ENCODE assay signal across 7 mouse cellular contexts in genomic region chr15:97667437-97667836, GRCm38 (mm10). TPM values are rescaled to one million over a fixed set of nuclear protein-coding genes. Genes with fewer than 3 reads are reported as not detected.
A peak's percentile ranks its signal among the peaks of the same experiment; 100 is the strongest.
DNase-seq lines count a peak whose midpoint lies in the region; ATAC-seq and TF ChIP-seq lines count a peak whose summit lies in the region.

No protein-coding gene starts in this region.

- peak; percentile 93 to 94 for TF ChIP-seq CTCF in CH12.LX (conservative IDR thresholded peaks at IDR 0.05 in 1 of 2, IDR thresholded peaks at IDR 0.05 in 1 of 2; ENCODE audit: low read depth in 2 of 2, low read length in 2 of 2)
- peak; percentile 65 for TF ChIP-seq CTCF in cortical plate, adult 2 months (IDR thresholded peaks at IDR 0.05; ENCODE audit: extremely low read depth, insufficient read depth, low read length)

- in situ Hi-C loops in CH12.LX (cut with MboI; ENCODE audit: low pct_ligation_motif_present, low pct_unique_long_range_greater_than_20kb, low sequenced_read_pairs) = loop anchor here (5.0 to 25.0 kb wide), 4 partner anchors 50 to 1270 kb away; partner anchors contain the start of gene Tuba1b

- no peaks in the 10 kb centered on the region for H3K79me2 ChIP-seq in CH12.LX (replicated peaks; ENCODE audit: control insufficient read depth, extremely low read depth, insufficient read depth, poor library complexity, severe bottlenecking)

- H3K4me2 ChIP-seq in CH12.LX (ENCODE audit: insufficient read depth, low read depth, poor library complexity, severe bottlenecking) = peak overlapping the region; percentile 52

- ATAC-seq in activated CD4-positive, CD25-positive, alpha-beta regulatory T cell, adult 4 months = peak; percentile 32
- ATAC-seq in megakaryocyte progenitor cell, adult 5-6 weeks (replicated peaks; ENCODE audit: poor library complexity) = peak; percentile 40

- peak overlapping the region in 2 of 3 experiments; percentile 10 to 29 for H3K4me3 ChIP-seq in CH12.LX (replicated peaks in 1 of 3; ENCODE audit: low read depth in 2 of 3, low read length in 2 of 3, poor library complexity in 1 of 3)
- H3K4me3 ChIP-seq in cortical plate, adult 2 months (ENCODE audit: insufficient read depth, low read length) = no peak overlapping the region

- H3K27ac ChIP-seq in CH12.LX (ENCODE audit: insufficient read depth, low read depth) = peak overlapping the region; percentile 3; the same call in 1 of the 2 replicates
- H3K27ac ChIP-seq in cortical plate, adult 2 months (ENCODE audit: insufficient read depth, low read length) = no peak overlapping the region

- intact Hi-C loops in heart, postnatal 10 days (cut with DNase I) = loop anchor here (2.0 kb wide), 2 partner anchors 109 to 183 kb away; no protein-coding TSS in a partner anchor

- no peak for TF ChIP-seq EP300 in CH12.LX (IDR thresholded peaks at IDR 0.05; ENCODE audit: low read length)

- peak; percentile 38; the same call in 1 of the 2 replicates for TF ChIP-seq POLR2A in CH12.LX (IDR thresholded peaks at IDR 0.05; ENCODE audit: low read depth, low read length)
- no peak for TF ChIP-seq POLR2A in cortical plate, adult 2 months (IDR thresholded peaks at IDR 0.05; ENCODE audit: extremely low read depth, insufficient read depth, low read length)

- peak; percentile 88 for DNase-seq in CH12.LX (ENCODE audit: extremely low read depth)
- DNase-seq in heart, postnatal 10 days = peak; percentile 72 to 82
- peak; percentile 37 for DNase-seq in left cerebral cortex, adult 11 months (ENCODE audit: low spot score)
- peak; percentile 40 for DNase-seq in right cerebral cortex, postnatal 25 days

- H3K27me3 ChIP-seq in CH12.LX (replicated peaks) = no peaks in the 10 kb centered on the region

- H3K4me1 ChIP-seq in CH12.LX (ENCODE audit: control insufficient read depth in 1 of 2, insufficient read depth in 2 of 2) = peaks cover 7 to 26% of the 10 kb centered on the region in 2 experiments; a peak in 3 of 4 replicates
- no peaks in the 10 kb centered on the region for H3K4me1 ChIP-seq in cortical plate, adult 2 months (ENCODE audit: control insufficient read depth, insufficient read depth, low read length)

- H3K36me3 ChIP-seq in CH12.LX (replicated peaks in 1 of 2; ENCODE audit: control insufficient read depth in 1 of 2, insufficient read depth in 1 of 2, low read length in 1 of 2) = peaks cover 3 to 13% of the 10 kb centered on the region in 2 experiments

- dilution Hi-C loops in CH12.LX (cut with MboI; ENCODE audit: extremely low pct_ligation_motif_present, extremely low pct_unique_long_range_greater_than_20kb, low sequenced_read_pairs) = no loop called here

- no peaks in the 10 kb centered on the region for H3K9me3 ChIP-seq in CH12.LX (replicated peaks; ENCODE audit: low read length)

- TF ChIP-seq RAD21 in CH12.LX (IDR thresholded peaks at IDR 0.05; ENCODE audit: low read depth, low read length) = peak; percentile 83

- H3K9ac ChIP-seq in CH12.LX (ENCODE audit: insufficient read depth, low read depth) = peak overlapping the region; percentile 31; the same call in 1 of the 2 replicates

TF ChIP-seq in CH12.LX, 34 proteins besides CTCF, POLR2A, EP300 and RAD21:
- TF ChIP-seq JUND (conservative IDR thresholded peaks at IDR 0.05; ENCODE audit: low read depth, low read length) = 0 out of 2 replicates have a peak, but pooled peaks have one; percentile 14
- TF ChIP-seq ETS1 (conservative IDR thresholded peaks at IDR 0.05; ENCODE audit: low read depth, low read length) = no peak
- peak; percentile 69; the same call in 1 of the 2 replicates for TF ChIP-seq TBP (conservative IDR thresholded peaks at IDR 0.05; ENCODE audit: low read depth, low read length)
- no peak for TF ChIP-seq USF2 (conservative IDR thresholded peaks at IDR 0.05; ENCODE audit: low read depth, low read length)
- TF ChIP-seq HCFC1 (IDR thresholded peaks at IDR 0.05; ENCODE audit: low read depth, low read length) = peak; percentile 41
- peak; percentile 40; the same call in 1 of the 2 replicates for TF ChIP-seq NELFE (IDR thresholded peaks at IDR 0.05; ENCODE audit: low read depth, low read length)
- no peak for TF ChIP-seq MEF2A (IDR thresholded peaks at IDR 0.05; ENCODE audit: borderline replicate concordance, low read depth, low read length)
- TF ChIP-seq TCF12 (IDR thresholded peaks at IDR 0.05; ENCODE audit: low read depth, low read length) = peak; percentile 21; the same call in 1 of the 2 replicates
- TF ChIP-seq ZMIZ1 (IDR thresholded peaks at IDR 0.05; ENCODE audit: low read depth, low read length) = no peak
- TF ChIP-seq ZC3H11A (IDR thresholded peaks at IDR 0.05; ENCODE audit: low read depth, low read length) = peak; percentile 17; the same call in 1 of the 2 replicates
- TF ChIP-seq MAX (IDR thresholded peaks at IDR 0.05; ENCODE audit: low read length) = no peak
- TF ChIP-seq CHD2 (IDR thresholded peaks at IDR 0.05; ENCODE audit: low read length) = no peak
- TF ChIP-seq KAT2A (IDR thresholded peaks at IDR 0.05; ENCODE audit: insufficient replicate concordance, low read length) = no peak
- TF ChIP-seq SIN3A (IDR thresholded peaks at IDR 0.05; ENCODE audit: low read length) = peak; percentile 79; the same call in 1 of the 2 replicates
- 0 out of 2 replicates have a peak, but pooled peaks have one; percentile 38 for TF ChIP-seq IRF4 (IDR thresholded peaks at IDR 0.05; ENCODE audit: low read depth, low read length)
- no peak for TF ChIP-seq ELF1 (IDR thresholded peaks at IDR 0.05; ENCODE audit: low read depth, low read length)
- peak; percentile 47; the same call in 1 of the 2 replicates for TF ChIP-seq MXI1 (IDR thresholded peaks at IDR 0.05; ENCODE audit: low read depth, low read length)
- TF ChIP-seq SMC3 (IDR thresholded peaks at IDR 0.05; ENCODE audit: low read depth, low read length) = peak; percentile 79
- no peak for TF ChIP-seq MAFK (IDR thresholded peaks at IDR 0.05; ENCODE audit: insufficient replicate concordance, low read length)
- no peak for TF ChIP-seq BHLHE40 (IDR thresholded peaks at IDR 0.05; ENCODE audit: low read depth, low read length)

RNA-seq across cellular contexts. Expression of gene Rpap3, which starts 38.2 kb away (rescaled TPM):
- total RNA-seq in CH12.LX (2012; rRNA removed) = 43.1 and 51.8 TPM in 2 replicates
- total RNA-seq in CH12.LX (2014; rRNA removed) = 73.7 and 88.8 TPM in 2 replicates
- 69.1 and 83.7 TPM in 2 replicates for polyA plus RNA-seq in CH12.LX (2012; ENCODE audit: insufficient read length, low read depth)
- 10 to 100 TPM; 23.4 to 30.7 TPM for polyA plus RNA-seq in activated CD4-positive, CD25-positive, alpha-beta regulatory T cell, adult 4 months (2017; shearing (Covaris generic))
- polyA plus RNA-seq in cortical plate, adult 2 months (2012; rRNA removed) = 19.6 and 22.0 TPM in 2 replicates
- 10 to 100 TPM; 14.1 to 15.2 TPM for total RNA-seq in heart, postnatal 10 days (2021)
- 20.7 and 21.9 TPM in 2 replicates for total RNA-seq in megakaryocyte progenitor cell, adult 5-6 weeks (2015)
- total RNA-seq in megakaryocyte progenitor cell, adult 5-6 weeks (2017) = 36.0 and 46.6 TPM in 2 replicates

Comparison
In these comparisons a context has a peak if more than half of its experiments do, and no peak if none do; other contexts are left out.
1. DNase-seq: peak in every context shown above with its lines; median percentile 88 in CH12.LX; 77 in heart, postnatal 10 days; 40 in right cerebral cortex, postnatal 25 days; 37 in left cerebral cortex, adult 11 months.